Mouse (Mus musculus): ENCODE data around the gene Clec1b. TPM values are rescaled to one million over a fixed set of nuclear protein-coding genes. Genes with fewer than 3 reads are reported as not detected.

The Clec1b gene
- polyA plus RNA-seq, 1 experiment = 2.4 TPM

- no peak overlapping the region for H3K4me3 ChIP-seq (ENCODE audit: insufficient read depth, low read length)
- no peak for TF ChIP-seq CTCF (IDR thresholded peaks at IDR 0.05; ENCODE audit: low read depth, low read length)
- TF ChIP-seq POLR2A (IDR thresholded peaks at IDR 0.05; ENCODE audit: borderline replicate concordance, low read depth, low read length) = no peak
- no peak overlapping the region for H3K27ac ChIP-seq (ENCODE audit: insufficient read depth, low read depth, low read length)
- H3K4me1 ChIP-seq (ENCODE audit: control insufficient read depth, insufficient read depth, low read length) = peaks cover 16% of the 10 kb centered on the region
Observed at GRCm38 (mm10) chr6:129427281-129427680, 30.2 kb downstream of the Clec1b start.

GRCm38 (mm10) chr6:129434239-129434638 is 37.1 kb downstream of the Clec1b start:
- H3K27ac ChIP-seq (ENCODE audit: insufficient read depth, low read depth, low read length) = no peak overlapping the region
- no peak for TF ChIP-seq POLR2A (IDR thresholded peaks at IDR 0.05; ENCODE audit: borderline replicate concordance, low read depth, low read length)
- no peak for TF ChIP-seq CTCF (IDR thresholded peaks at IDR 0.05; ENCODE audit: low read depth, low read length)
- peak overlapping the region; percentile 17 for H3K4me3 ChIP-seq (ENCODE audit: insufficient read depth, low read length)
- H3K4me1 ChIP-seq (ENCODE audit: control insufficient read depth, insufficient read depth, low read length) = peaks cover 16% of the 10 kb centered on the region

GRCm38 (mm10) chr6:129436025-129436424 is 38.9 kb downstream of the Clec1b start:
- Histone ChIP-seq H3K27ac (ENCODE audit: insufficient read depth, low read depth, low read length) (peak overlapping the region; percentile 12; the same call in 1 of the 2 replicates), H3K4me1 (ENCODE audit: control insufficient read depth, insufficient read depth, low read length) (peaks cover 16% of the 10 kb centered on the region), H3K4me3 (ENCODE audit: insufficient read depth, low read length) (no peak overlapping the region)
- TF ChIP-seq CTCF (IDR thresholded peaks at IDR 0.05; ENCODE audit: low read depth, low read length) (no peak), POLR2A (IDR thresholded peaks at IDR 0.05; ENCODE audit: borderline replicate concordance, low read depth, low read length) (no peak)

GRCm38 (mm10) chr6:129438033-129438432 is 40.9 kb downstream of the Clec1b start:
- no peak overlapping the region for H3K4me3 ChIP-seq (ENCODE audit: insufficient read depth, low read length)
- no peak overlapping the region for H3K27ac ChIP-seq (ENCODE audit: insufficient read depth, low read depth, low read length)
- peaks cover 22% of the 10 kb centered on the region for H3K4me1 ChIP-seq (ENCODE audit: control insufficient read depth, insufficient read depth, low read length)
- no peak for TF ChIP-seq CTCF (IDR thresholded peaks at IDR 0.05; ENCODE audit: low read depth, low read length)
- no peak for TF ChIP-seq POLR2A (IDR thresholded peaks at IDR 0.05; ENCODE audit: borderline replicate concordance, low read depth, low read length)

GRCm38 (mm10) chr6:129449743-129450142 is 52.6 kb downstream of the Clec1b start:
- Histone ChIP-seq H3K4me1 (ENCODE audit: control insufficient read depth, insufficient read depth, low read length) (peaks cover 2% of the 10 kb centered on the region; the same call in 1 of the 2 replicates), H3K27ac (ENCODE audit: insufficient read depth, low read depth, low read length) (no peak overlapping the region), H3K4me3 (ENCODE audit: insufficient read depth, low read length) (no peak overlapping the region)
- TF ChIP-seq CTCF (IDR thresholded peaks at IDR 0.05; ENCODE audit: low read depth, low read length) = no peak
- TF ChIP-seq POLR2A (IDR thresholded peaks at IDR 0.05; ENCODE audit: borderline replicate concordance, low read depth, low read length) = no peak

- Histone ChIP-seq H3K4me1 (ENCODE audit: control insufficient read depth, insufficient read depth, low read length) (peaks cover 2% of the 10 kb centered on the region; the same call in 1 of the 2 replicates), H3K4me3 (ENCODE audit: insufficient read depth, low read length) (peak within 1 kb of the TSS; percentile 44), H3K27ac (ENCODE audit: insufficient read depth, low read depth, low read length) (no peak within 1 kb of the TSS)
- TF ChIP-seq POLR2A (IDR thresholded peaks at IDR 0.05; ENCODE audit: borderline replicate concordance, low read depth, low read length) (no peak), CTCF (IDR thresholded peaks at IDR 0.05; ENCODE audit: low read depth, low read length) (no peak)
Observed at GRCm38 (mm10) chr6:129451411-129452039, 54.4 kb downstream of the Clec1b start, which contains the start of gene Clec1a. Clec1a (minus strand) TSS chr6:129452000.

Other genes starting within 250 kb of the Clec1b start
- gene Clec2d, start 216.7 kb upstream of the Clec1b start, polyA plus RNA-seq (2012; ENCODE audit: insufficient read depth, insufficient read length, missing spikeins) = 99.8 and 118 TPM in 2 replicates
- 1.7 and 2.1 TPM in 2 replicates for gene Cd69, start 121.9 kb upstream of the Clec1b start, polyA plus RNA-seq (2012; ENCODE audit: insufficient read depth, insufficient read length, missing spikeins)
- gene 4922502D21Rik, start 65.5 kb upstream of the Clec1b start, polyA plus RNA-seq (2012; ENCODE audit: insufficient read depth, insufficient read length, missing spikeins) = not detected in 2 replicates
- 600 and 634 TPM in 2 replicates for gene Clec12a, start 54.6 kb upstream of the Clec1b start, polyA plus RNA-seq (2012; ENCODE audit: insufficient read depth, insufficient read length, missing spikeins)
- gene Clec12b, start 11.4 kb upstream of the Clec1b start, polyA plus RNA-seq (2012; ENCODE audit: insufficient read depth, insufficient read length, missing spikeins) = not detected in 2 replicates
- 0.24 and 0.84 TPM in 2 replicates for gene Clec9a, start 11.6 kb downstream of the Clec1b start, polyA plus RNA-seq (2012; ENCODE audit: insufficient read depth, insufficient read length, missing spikeins)
- 0.46 and 0.69 TPM in 2 replicates for gene Clec1a, start 54.7 kb downstream of the Clec1b start, polyA plus RNA-seq (2012; ENCODE audit: insufficient read depth, insufficient read length, missing spikeins)
- gene Olr1, start 109.9 kb downstream of the Clec1b start, polyA plus RNA-seq (2012; ENCODE audit: insufficient read depth, insufficient read length, missing spikeins) = not detected in 2 replicates
- gene Tmem52b, start 115.3 kb downstream of the Clec1b start, polyA plus RNA-seq (2012; ENCODE audit: insufficient read depth, insufficient read length, missing spikeins) = not detected in 2 replicates
- gene Gabarapl1, start 135.9 kb downstream of the Clec1b start, polyA plus RNA-seq (2012; ENCODE audit: insufficient read depth, insufficient read length, missing spikeins) = 115 and 118 TPM in 2 replicates
- not detected in 2 replicates for gene Klre1, start 180.6 kb downstream of the Clec1b start, polyA plus RNA-seq (2012; ENCODE audit: insufficient read depth, insufficient read length, missing spikeins)
- not detected in 2 replicates for gene Klrd1, start 194.5 kb downstream of the Clec1b start, polyA plus RNA-seq (2012; ENCODE audit: insufficient read depth, insufficient read length, missing spikeins)
- gene Klrk1, start 226.6 kb downstream of the Clec1b start, polyA plus RNA-seq (2012; ENCODE audit: insufficient read depth, insufficient read length, missing spikeins) = 0.92 and 1.3 TPM in 2 replicates
- gene Klrc3, start 246.0 kb downstream of the Clec1b start, polyA plus RNA-seq (2012; ENCODE audit: insufficient read depth, insufficient read length, missing spikeins) = not detected in 2 replicates